Mouse (Mus musculus) small intestine, adult 2 months (tissue): ENCODE results near the gene Chtop.

Source experiments
- CTCF ChIP-seq: fragments of 200-500 bp; IDR thresholded peaks from 2 replicates; pipeline ENCODE4 v1.5.1; 2012; ENCODE audit warnings: low read depth, mild to moderate bottlenecking, control low read depth, inconsistent platforms, low read length, moderate library complexity, mixed read lengths; ENCODE audit not compliant: insufficient replicate concordance, insufficient read length; ENCODE audit errors: extremely low read depth
- POLR2A ChIP-seq: fragments of 200-500 bp; IDR thresholded peaks from 2 replicates; pipeline ENCODE4 v1.6.1; 2012; ENCODE audit warnings: low read depth, mild to moderate bottlenecking, control low read depth, inconsistent platforms, low read length, moderate library complexity

- TF ChIP-seq CTCF (no peak), POLR2A (no peak)
Observed at GRCm38 (mm10) chr3:90472213-90472612, 37.1 kb downstream of the Chtop start.
